Mouse (Mus musculus) layer of hippocampus, postnatal 14 days (tissue): ENCODE data around the gene Cracr2a. TPM values are rescaled to one million over a fixed set of nuclear protein-coding genes. Genes with fewer than 3 reads are reported as not detected.
"Not testable (repeated sequence)": the region's sequence is repeated elsewhere in the genome, so short reads cannot be mapped to it uniquely, and the experiment has no call there.

ENCODE experiments used
- DNase-seq, 2 experiments: peaks; one replicate each; pipeline ENCODE4 v3.0.0; 2021 to 2022; ENCODE audit warnings: low spot score in 2 of 2, mixed read lengths in 1 of 2
- long read RNA-seq, 2 experiments: library from polyadenylated mRNA; stranded (forward); transcript quantifications; one replicate each; pipeline ENCODE4 v2.0.0; 2021
- total RNA-seq, 2 experiments: library from RNA; stranded (reverse); gene quantifications; 2 replicates each; pipeline ENCODE4 v1.2.3; 2021

Cracr2a gene
- total RNA-seq: 1 to 10 TPM; 1.3 to 1.6 TPM
- long read RNA-seq, experiment 1: 0 reads
- long read RNA-seq, experiment 2, partial matches to known transcripts: 0 of 2 reads
- long read RNA-seq, experiment 2, other reads (novel, unspliced or antisense): 2 of 2 reads

DNA sequence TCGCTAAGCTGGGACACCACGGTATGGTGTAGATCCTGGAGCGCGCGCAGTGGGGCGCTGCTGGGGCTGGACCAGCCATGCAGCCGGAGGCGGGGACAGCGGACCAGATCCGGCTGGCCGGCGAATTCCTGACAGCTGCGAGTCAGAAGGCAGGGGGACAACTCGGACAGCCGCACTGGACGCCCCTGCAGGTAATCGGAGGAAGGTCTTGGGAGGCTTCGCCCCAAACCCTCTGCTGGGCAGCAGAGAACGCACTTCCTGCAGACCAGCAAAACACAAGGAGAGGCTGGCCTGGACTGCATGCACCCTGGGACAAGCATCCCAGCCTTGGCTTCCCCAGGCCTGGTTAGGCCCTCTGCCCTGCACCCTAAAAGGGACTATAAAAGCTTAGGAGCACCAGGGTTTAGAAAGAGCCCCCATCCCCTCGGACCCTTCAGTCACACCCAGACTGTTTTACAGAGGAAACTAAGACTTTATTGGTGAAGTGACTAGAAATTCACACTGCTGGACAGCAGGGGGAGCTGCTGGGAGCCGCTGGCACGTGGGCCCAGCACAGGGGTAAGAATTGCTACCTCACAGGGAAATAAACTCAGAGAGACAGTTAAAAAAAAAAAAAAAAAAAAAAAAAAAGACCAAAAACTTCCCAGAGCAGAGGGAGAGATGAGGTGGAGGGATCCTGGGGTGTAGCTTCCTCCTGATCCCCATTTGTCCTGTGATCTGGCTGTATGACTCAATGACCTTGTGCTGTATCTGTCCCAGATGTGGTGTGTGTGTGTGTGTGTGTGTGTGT is at the start of gene Cracr2a:
Gene Cracr2a, plus strand, starts transcription at position 108 of the 790 bp plus-strand sequence.
- peak; percentile 73 to 74 for DNase-seq

DNA sequence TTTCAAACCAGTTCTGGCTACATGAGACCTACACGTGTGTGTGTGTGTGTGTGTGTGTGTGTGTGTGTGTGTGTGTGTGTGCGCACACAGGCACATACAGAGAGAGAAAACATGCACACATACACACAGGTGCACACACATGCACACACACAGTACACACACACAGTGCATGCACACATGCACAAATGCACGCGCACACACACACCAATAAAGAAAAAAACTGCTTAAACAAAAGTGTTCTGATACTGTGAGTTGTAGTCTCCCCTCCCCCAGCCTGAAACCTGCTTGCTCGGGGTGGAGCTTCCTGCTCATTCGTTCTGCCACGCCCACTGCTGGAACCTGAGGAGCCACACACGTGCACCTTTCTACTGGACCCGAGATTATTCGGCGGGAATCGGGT is 47.4 kb upstream of the Cracr2a start:
- DNase-seq: not testable (repeated sequence)

DNA sequence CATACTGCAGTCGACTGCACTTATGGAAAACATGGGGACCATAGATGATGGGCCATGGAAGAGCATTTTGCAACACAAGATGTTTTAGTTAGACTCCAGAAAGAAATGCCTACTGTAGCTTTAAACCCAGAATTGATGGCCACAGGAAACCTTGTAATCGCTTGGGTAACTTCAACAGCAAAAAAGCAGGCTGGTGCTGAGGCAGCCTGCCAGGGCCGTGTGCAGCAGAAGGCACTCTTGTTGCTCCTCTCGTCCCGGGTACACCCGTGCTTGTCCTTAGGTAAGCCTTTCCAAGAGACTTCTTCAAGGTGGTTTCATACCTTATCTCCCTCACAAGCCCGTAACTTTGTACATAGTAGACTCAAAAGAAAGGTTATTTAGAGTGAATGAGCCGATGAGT is 40.0 kb upstream of the Cracr2a start:
- no peak for DNase-seq

DNA sequence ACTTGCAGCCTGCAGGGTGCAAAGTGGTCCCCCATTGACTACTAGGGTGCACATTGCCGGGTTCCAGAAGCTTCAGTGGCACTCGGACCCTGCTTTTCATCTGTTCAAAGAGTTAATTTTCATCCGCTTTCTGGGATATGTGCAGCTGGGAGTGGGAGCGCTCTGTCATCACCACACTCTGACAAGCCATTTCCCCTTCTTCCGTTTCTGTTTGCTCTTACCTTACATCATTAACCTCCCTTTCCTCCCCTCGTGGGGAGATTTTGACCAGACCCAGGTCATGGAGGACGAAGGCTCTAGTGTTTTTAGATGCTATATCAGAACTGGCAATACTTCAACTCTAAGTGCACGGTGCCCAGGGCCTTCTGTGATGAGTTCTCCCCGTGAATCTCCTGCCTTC is 38.8 kb upstream of the Cracr2a start:
- no peak for DNase-seq

DNA sequence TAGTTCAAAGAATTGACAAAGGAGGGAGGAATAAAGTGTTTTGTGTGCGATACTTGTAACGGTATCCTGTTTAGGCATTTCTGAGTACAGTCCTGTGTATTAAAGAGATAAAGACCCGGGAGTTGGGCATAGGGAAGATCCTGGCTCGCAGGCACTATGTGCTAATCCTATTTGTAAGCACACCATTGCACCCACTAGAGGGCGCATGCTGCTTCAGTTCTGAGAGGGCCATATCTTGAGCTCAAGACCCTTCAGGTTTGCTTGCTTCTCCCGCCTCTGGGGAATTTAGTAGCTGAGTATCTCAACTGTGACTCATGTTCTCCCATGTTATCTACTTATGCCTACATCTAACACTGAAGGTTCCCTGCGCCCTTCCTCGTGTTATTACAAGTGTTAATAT is 36.7 kb upstream of the Cracr2a start:
- peak; percentile 42 to 47 for DNase-seq

DNA sequence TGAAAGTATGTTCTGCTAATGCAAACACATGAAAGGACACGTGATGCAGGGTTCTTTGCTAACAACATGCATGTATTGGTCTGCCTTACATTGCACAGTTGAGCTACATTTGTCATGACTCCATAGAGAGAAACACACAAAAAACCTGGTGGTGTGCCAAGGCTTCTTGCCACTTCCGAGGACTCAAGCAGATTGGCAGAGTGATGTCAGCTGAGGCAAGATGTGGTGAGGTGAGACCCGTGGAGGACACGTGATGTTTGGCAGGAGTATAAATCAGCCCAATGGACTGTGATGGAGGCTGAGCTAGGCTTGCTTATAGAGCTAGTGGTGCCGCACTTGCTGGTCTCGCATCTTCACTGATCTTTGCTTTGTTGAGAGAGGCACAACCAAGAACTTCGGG is 32.5 kb upstream of the Cracr2a start:
- DNase-seq: no peak

DNA sequence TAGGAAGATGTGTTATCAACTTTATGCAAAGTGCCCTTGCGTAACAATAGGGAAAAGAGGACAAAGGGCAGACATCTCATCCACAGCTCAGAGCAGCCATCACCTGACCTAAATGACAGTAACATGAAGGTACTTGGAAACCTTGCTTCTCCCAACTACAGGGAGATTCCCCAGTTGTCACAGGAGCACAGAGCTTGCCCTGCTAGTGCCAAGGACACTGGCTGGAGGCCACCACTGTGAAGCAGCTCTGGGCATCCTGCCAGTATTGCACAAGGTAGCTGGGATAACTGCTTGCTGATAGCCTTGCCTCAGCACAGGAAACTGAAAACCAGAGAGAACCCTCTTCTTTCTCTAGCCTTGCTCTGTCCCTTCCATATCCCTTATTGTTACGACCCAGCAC is 31.7 kb upstream of the Cracr2a start:
- DNase-seq: peak; percentile 31 to 55

DNA sequence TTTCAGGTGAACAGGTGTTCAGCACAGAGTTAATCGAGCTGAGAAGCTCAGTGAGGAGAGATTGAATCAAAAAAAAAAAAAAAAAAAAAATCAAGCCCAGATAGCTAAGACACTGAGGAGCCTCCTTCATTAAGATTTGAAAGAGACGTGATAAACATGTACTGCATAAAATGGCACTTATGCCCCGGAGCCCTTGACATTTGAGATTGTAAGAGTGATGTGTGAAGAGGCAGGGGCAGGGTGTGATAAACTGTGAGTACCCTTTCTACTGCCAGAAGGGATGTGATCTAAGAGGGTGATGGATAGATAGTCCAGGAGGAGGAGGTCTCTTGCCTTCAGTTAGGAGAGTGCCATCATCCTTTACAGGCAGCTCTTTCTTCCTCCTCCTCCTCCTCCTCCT is 30.9 kb upstream of the Cracr2a start:
- DNase-seq: no peak

DNA sequence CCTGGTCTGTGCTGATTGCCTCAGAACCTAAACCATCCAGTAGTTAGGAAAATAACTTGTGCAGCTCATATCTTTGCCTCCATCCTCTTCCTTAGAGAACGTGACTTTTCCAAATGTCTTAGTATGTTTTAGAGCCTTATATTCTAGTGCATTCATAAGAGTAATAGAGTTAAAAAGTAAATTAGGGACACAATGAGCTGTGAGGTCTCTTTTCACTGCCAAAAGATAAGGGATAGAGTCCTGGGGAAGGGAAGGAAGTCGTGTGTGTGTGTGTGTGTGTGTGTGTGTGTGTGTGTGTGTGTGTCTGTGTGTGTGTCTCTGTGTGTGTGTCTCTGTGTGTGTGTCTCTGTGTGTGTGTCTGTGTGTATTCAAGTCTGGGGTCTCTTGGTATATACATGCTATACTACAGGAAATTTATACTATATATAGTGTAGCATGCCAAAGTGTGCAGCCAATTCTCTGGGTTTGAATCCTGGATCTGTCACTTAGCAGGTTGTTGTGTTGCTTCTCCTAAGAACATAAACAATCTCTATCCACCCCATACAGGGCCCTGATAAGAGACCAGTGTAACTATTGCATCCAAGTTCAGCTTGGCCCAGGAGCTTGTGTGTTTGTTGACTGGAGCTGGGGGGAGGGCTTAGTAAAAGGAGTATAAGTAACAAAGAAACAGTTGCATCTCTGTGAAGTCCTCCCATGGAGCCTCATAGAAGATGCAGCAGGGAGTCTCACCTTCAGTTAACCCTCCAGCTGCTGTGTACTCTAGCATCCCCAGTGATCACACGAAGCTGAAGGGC is 29.5 kb upstream of the Cracr2a start:
- no peak for DNase-seq

DNA sequence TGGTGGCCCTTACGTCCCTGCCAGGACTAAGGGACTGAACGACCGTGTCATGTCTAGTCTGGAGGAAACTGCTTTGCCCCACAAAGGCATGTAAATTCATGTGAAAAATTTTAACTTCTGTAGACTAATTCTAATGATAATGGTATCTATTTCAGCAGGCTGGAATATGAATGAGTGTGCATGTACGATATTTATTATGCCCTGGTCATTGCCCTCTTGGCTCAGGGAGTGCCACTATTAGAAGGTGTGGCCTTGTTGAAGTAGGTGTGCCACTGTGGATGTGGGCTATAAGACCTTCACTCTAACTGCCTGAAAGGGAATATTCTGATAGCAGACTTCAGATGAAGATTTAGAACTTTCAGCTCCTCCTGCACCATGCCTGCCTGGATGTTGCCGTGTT is 28.8 kb upstream of the Cracr2a start:
- DNase-seq: no peak

DNA sequence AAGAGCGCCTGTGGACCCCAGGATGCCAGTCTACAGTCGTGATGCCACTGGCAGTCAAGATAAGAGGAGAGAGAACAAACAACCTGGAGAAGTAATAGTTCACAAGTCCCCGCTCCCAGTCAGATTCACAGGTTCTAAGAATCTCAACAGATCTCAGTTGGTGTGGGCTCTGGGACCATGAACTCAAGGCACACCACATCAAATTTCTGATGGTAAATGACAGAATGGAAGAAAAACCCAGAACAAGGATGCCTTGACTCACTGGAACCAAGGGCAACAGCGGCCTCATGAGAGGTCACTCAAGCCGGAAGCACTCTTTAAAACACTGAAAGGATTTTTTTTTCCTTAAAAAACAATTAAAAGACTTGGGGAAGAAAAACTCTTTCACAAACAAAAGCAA is 27.4 kb upstream of the Cracr2a start:
- DNase-seq: no peak

DNA sequence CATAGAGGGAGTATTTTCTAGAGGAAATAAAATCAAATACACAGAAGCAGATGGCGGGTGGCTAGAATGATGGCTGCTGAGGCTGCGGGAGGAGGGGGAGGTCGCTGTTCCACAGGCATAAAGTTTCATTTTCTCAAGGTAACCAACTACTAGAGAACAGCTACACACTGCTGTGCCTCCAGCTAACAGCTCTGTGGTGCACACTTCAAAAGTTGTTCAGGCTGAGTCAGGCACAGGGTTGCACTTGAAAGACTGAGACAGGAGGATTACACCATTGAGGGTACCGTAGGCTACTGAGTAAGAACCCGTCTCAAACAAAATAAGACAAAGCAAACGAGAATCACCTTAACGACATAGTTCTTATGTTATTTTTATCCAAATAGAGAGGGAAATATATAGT is 24.1 kb upstream of the Cracr2a start:
- DNase-seq: no peak

DNA sequence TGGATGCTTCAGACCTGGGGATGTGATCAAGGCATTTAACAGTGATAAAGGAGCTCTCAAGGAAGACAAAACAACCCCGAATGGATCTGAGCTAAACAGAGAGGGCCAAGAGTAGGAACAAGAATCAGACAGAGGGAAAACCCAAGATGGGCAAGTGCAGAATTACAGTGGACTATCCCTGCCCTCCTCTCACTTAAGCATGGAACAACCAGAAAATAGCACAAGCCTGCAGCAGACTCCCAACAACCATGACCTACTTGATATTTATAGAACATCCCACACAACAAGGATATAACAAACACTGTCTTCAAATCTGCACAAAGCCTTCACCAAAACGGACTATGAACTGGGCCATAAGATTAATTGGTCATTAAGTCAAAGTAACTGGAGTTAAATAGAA is 23.0 kb upstream of the Cracr2a start:
- DNase-seq: no peak

DNA sequence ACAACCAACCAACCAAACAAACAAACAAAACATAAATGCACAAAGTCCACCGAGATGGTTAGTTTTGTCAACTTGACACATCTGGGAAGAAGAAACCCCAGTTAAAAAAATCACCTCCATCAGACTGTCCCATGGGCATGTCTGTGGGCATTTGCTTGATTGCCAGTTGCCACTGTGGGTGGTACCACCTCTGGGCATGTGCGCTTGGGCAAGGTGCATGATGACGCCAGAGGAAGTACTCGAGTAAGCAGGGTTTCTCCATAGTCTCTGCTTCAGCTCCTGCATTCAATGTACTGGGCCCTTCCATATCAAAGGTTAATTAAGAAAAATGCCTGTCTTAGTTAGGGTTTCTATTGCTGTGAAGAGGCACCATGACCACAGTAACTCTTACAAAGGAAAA is 21.9 kb upstream of the Cracr2a start:
- no peak for DNase-seq

DNA sequence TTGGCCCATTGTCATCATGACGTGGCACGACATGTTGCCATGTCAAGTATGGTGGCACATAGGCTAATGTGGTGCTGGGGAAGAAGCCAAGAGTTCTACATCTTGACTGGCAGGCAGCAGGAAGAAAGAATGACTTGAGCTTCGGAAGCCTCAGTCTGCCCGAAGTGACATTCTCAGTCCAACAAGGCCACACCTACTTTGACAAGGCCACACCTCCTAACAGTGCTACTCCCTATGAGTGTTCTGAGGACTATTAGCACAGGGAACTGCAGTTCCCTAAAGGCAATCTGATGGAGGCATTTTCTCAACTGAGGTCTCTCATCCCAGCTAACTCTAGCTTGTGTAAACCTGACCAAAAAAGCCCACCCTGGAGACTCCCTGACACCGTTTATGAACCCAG is 21.5 kb upstream of the Cracr2a start:
- DNase-seq: no peak

DNA sequence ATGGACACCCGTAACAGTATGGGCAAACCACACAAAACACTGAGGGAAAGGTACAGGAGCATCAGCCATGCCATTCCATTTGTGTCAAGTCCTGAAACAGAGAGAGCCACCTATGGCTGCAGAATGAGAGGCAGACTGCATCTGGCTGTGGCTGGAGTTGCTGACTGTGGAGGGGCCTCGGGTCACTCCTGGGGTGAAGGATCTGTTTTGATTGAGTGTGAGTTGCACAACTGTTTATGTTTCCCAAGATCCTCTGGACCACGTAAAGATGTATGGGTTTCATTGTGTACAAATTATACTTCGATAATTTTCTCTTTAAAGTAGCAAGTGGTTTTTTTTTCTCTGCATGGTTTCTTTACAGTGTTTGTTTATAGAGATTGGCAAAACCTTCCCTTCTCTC is 20.6 kb upstream of the Cracr2a start:
- DNase-seq: no peak

DNA sequence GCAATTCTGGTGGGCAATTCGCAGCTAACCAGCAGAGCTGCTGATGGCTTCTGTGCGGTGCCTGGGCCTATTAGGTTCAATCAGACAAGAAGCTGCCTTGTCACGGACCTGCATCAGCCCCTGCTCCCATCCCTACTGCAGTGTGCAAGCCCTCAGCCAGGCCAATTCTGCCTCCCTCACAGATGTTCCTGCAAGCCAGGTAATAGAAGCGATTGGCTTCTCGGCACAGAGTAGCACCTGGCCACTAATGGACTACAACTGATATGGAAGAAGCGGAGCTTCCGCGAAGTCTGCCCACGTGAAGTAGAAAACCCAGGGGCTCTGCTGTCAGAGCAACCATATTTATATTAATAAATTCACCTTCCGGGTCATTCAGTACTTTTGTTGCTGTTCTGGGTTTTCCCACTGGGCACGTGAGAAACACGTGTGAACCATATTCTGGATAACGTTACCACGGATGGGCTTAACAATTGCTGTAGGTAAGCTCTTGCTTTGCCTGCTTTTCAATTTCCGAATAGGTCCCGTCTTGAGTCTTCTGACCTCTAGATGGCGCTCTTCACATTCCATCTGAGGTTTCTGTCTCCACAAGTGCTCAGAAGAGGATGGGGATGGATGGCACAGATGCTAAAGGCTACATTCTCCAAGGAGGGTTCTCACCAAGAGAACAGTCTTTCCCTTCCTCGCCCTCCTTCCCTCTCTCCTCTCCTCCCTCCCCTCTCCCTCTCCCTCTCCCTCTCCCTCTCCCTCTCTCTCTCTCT is 19.3 kb upstream of the Cracr2a start:
- peak; percentile 61 to 83 for DNase-seq

DNA sequence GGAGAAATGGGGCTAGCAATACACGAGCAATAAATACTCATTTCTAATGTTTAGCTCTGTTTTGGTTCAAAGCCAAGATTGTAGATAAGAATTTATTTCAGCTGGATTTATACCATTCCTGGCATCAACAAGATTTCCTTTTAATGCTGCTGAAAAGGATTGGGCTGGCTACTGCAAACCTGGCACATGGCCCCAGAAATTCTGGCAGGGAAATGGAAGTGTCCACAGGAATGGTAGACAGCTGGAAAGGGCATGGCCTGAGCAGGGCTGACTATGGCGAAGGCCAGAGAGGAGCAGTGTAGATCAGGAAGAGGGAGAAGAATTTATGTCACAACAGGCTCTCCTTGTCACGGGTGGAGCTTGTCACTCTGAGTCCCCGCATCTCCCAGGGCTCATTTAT is 14.5 kb upstream of the Cracr2a start:
- DNase-seq: no peak

DNA sequence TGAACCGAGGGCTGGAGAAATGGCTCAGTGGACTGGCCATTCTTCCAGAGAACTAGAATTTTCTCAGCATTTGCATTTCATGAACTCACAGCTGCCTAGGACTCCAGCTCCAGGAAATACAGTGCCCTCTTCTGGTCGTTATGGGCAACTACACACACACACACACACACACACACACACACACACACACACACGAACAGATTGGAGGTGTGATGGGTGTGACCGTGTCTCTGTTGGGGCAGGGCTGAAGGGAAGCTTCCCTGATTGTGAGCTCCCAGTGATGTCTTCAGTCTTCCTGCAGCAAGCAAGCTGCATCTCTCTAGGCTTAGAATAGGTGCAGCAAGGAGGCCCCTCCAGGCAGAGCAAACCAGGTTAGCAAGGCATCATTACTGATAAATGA is 8.2 kb upstream of the Cracr2a start:
- no peak for DNase-seq

DNA sequence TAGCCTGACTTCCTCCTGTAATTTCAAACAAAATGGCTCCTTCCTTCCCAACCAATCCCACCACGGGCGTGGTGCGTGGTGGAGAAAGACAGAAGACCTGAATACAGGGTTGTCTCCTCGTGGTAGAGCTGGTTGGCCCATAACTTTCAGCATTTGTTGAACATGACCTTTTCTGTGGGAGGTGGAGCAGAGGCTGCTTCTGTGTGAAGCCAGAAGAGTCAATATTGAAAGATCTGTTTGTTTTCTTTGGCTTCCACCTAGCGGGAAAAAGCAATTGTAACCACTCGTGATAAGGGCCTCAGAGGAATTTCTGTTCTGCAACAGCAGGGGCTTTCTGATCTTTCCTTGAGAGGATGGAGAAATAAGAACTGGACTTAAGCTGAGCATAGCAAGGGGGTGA is 5.6 kb upstream of the Cracr2a start:
- DNase-seq: no peak

DNA sequence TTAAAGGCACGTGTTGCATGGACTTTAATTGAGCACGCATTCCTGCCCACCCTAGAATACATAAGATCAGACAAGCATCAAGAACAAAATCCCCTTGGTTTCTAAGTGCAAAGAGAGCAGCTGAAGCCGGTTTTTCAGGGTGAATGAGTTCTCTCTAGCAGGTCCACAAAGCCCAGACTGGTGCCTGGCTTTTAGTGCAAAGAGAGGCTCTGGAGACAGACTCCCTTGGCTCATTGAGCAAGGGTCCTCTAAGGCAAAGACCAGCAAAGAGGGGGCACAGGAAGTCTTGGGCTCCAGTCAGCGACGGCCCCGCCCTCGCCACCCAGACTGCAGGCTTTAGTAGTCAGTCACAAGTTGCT is 287 bp upstream of the Cracr2a start:
- no peak for DNase-seq

DNA sequence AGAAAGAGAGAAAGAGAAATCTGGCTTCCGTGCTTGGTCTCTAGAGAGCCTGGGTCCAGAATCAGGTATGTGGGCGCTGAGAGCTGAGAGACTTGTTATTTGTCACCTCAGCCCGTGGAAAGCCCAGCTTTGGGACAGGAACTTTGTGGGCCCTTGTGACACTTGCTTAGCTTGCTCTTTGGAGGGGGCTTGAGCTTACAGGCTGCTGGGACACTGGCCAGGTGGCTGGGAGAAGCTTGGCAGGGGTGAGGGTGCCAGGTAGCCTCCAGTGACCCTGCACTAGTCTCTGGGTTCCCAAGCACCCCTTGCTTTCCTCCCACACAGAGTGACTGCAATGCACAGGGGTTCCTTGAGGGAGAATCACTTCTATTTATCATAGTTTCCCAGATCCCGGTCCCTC is 2.4 kb downstream of the Cracr2a start:
- no peak for DNase-seq
